Mouse (Mus musculus): Measurements from ENCODE around the gene Map4. TPM values are rescaled to one million over a fixed set of nuclear protein-coding genes. Genes with fewer than 3 reads are reported as not detected.
"Not testable (repeated sequence)": the region's sequence is repeated elsewhere in the genome, so short reads cannot be mapped to it uniquely, and the experiment has no call there.

Gene Map4
- polyA plus RNA-seq, 1 experiment, result 36.5 TPM

- Histone ChIP-seq H3K4me3 (ENCODE audit: insufficient read depth, low read depth, low read length) (no peak overlapping the region), H3K27ac (replicated peaks; ENCODE audit: low read depth, low read length) (no peak overlapping the region)
Observed at GRCm38 (mm10) chr9:110053305-110054079, 122.2 kb downstream of the Map4 start.

GRCm38 (mm10) chr9:110054080-110054421 lies 122.8 kb downstream of the Map4 start:
- Histone ChIP-seq H3K27ac (replicated peaks; ENCODE audit: low read depth, low read length) (no peak overlapping the region), H3K4me1 (ENCODE audit: control insufficient read depth, insufficient read depth, insufficient read length, low read length) (peaks cover 2% of the 10 kb centered on the region)

More at GRCm38 (mm10) chr9:110053305-110054079, 122.2 kb downstream of the Map4 start:
- H3K4me1 ChIP-seq (ENCODE audit: control insufficient read depth, insufficient read depth, insufficient read length, low read length), result no peaks in the 10 kb centered on the region; the same call in 1 of the 2 replicates

DNA sequence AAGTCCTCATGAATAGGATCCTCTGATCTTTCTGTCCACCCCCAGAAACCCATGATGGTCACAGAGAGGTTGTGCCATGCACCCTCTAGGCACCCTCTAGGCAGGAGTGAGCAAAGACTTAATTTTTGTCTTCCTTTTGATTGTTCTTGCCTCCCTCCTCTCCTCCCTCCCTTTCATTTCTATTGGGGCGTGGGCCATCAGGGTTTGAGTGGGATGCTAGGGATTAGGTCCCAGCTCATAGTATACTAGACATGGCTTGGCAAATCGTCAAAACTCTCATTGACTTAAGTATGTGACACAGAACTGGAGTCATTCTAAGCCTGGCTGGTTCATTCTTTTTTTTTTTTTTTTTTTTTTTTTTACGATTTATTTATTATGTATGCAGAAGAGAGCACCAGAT lies 123.5 kb downstream of the Map4 start:
- Histone ChIP-seq H3K27ac (replicated peaks; ENCODE audit: low read depth, low read length) (no peak overlapping the region), H3K4me3 (ENCODE audit: insufficient read depth, low read depth, low read length) (no peak overlapping the region)

More at GRCm38 (mm10) chr9:110054080-110054421, 122.8 kb downstream of the Map4 start:
- H3K4me3 ChIP-seq (ENCODE audit: insufficient read depth, low read depth, low read length), result no peak overlapping the region

GRCm38 (mm10) chr9:110057200-110057599 lies 125.9 kb downstream of the Map4 start:
- Histone ChIP-seq H3K4me3 (ENCODE audit: insufficient read depth, low read depth, low read length) (no peak overlapping the region), H3K4me1 (ENCODE audit: control insufficient read depth, insufficient read depth, insufficient read length, low read length) (peaks cover 2% of the 10 kb centered on the region), H3K27ac (replicated peaks; ENCODE audit: low read depth, low read length) (no peak overlapping the region)

More for the DNA sequence above, 123.5 kb downstream of the Map4 start:
- peaks cover 2% of the 10 kb centered on the region for H3K4me1 ChIP-seq (ENCODE audit: control insufficient read depth, insufficient read depth, insufficient read length, low read length)

GRCm38 (mm10) chr9:110060761-110061160 lies 129.5 kb downstream of the Map4 start:
- H3K4me1 ChIP-seq (ENCODE audit: control insufficient read depth, insufficient read depth, insufficient read length, low read length), result peaks cover 2% of the 10 kb centered on the region
- H3K27ac ChIP-seq (replicated peaks; ENCODE audit: low read depth, low read length), result no peak overlapping the region
- H3K4me3 ChIP-seq (ENCODE audit: insufficient read depth, low read depth, low read length), result no peak overlapping the region

DNA sequence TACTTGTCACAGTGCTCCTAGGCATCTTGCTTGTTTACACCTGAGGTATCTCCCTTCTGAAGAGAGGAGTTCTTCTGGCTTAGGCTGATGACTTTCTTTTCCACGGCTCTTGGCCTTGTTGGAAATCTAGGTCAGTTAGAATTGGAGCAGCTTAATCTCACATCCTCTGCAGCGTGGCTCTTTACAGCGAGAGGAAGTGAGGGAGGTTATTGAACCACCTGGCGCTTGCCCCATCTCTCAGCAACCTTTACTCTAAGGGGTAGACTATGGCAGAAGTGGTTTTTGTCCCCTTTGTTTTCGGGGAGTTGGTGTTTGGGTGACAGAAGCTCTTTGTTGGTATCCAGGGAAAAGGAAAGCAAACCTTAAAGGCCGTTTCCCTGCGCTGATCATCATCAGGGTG lies 131.1 kb downstream of the Map4 start:
- H3K27ac ChIP-seq (replicated peaks; ENCODE audit: low read depth, low read length), result no peak overlapping the region
- H3K4me3 ChIP-seq (ENCODE audit: insufficient read depth, low read depth, low read length), result no peak overlapping the region
- H3K4me1 ChIP-seq (ENCODE audit: control insufficient read depth, insufficient read depth, insufficient read length, low read length), result peaks cover 2% of the 10 kb centered on the region

DNA sequence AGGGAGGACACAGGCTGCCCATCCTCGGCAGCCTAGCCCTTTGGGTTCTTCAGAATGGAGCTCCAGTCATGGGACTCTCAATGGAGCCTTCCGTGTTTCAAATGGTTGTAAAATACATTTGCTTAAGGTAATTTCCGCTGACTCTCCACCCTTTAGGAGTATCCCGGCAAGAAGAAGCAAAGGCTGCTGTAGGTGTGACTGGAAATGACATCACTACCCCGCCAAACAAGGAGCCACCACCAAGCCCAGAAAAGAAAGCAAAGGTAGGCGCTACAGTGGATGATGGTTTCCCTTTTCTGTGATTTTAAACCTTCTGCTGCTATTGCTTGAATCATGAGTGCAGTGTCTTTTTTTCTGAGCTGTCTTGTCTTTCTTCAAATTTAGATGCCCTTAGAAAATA lies 131.6 kb downstream of the Map4 start:
- Histone ChIP-seq H3K27ac (replicated peaks; ENCODE audit: low read depth, low read length) (no peak overlapping the region), H3K4me3 (ENCODE audit: insufficient read depth, low read depth, low read length) (no peak overlapping the region), H3K4me1 (ENCODE audit: control insufficient read depth, insufficient read depth, insufficient read length, low read length) (peaks cover 2% of the 10 kb centered on the region)

DNA sequence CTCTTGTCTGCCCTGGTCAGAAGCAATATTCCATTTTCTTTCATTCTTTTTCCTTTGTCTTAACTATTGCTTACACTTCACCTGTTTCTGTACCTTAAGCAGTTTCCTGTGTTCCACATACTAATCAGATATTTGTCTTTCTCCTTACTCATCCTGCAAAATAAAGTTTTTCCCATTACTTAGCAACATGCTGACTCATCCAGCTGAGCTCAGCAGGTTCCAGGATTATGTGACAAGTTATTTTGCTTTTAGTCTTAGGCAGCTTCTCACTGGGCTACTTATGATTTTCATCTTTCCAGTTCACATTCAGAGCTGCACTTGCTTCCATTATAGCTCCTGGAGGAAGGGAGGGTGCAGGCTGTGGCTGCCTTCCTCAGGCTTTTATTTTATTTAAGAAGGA lies 133.4 kb downstream of the Map4 start:
- Histone ChIP-seq H3K4me3 (ENCODE audit: insufficient read depth, low read depth, low read length) (no peak overlapping the region), H3K27ac (replicated peaks; ENCODE audit: low read depth, low read length) (no peak overlapping the region), H3K4me1 (ENCODE audit: control insufficient read depth, insufficient read depth, insufficient read length, low read length) (no peaks in the 10 kb centered on the region; the same call in 1 of the 2 replicates)

DNA sequence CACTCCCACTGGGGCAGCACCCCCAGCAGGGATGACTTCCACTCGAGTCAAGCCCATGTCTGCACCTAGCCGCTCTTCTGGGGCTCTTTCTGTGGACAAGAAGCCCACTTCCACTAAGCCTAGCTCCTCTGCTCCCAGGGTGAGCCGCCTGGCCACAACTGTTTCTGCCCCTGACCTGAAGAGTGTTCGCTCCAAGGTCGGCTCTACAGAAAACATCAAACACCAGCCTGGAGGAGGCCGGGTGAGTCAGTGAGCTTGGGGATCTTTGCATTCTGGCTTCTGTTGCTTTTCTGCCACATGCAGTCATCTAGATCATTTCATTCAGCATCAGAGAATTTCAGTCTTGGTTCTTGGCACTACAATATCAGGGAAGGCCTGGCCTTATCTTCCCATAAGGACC lies 137.5 kb downstream of the Map4 start:
- Histone ChIP-seq H3K27ac (replicated peaks; ENCODE audit: low read depth, low read length) (no peak overlapping the region), H3K4me3 (ENCODE audit: insufficient read depth, low read depth, low read length) (no peak overlapping the region), H3K4me1 (ENCODE audit: control insufficient read depth, insufficient read depth, insufficient read length, low read length) (peaks cover 3% of the 10 kb centered on the region)

DNA sequence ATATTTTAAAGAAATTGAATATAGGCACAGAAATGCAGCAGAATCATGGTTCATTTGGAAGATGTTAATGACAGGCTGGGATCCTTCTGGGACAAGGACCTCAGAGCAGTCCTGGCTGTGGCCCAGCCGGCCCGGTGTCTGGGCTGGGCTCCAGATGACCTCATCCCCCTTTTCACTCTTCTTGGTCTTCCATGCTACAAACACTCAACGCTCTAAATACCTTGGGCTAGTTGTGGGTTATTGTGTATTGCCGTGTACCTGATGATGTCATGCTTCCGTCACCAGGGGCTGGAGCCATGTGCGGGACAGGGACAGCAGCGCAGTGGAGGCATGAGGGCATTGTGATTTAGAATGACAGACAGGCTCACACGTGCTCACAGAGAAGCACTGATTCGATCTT lies 139.1 kb downstream of the Map4 start:
- no peak overlapping the region for H3K4me3 ChIP-seq (ENCODE audit: insufficient read depth, low read depth, low read length)
- no peak overlapping the region for H3K27ac ChIP-seq (replicated peaks; ENCODE audit: low read depth, low read length)
- H3K4me1 ChIP-seq (ENCODE audit: control insufficient read depth, insufficient read depth, insufficient read length, low read length), result peaks cover 3% of the 10 kb centered on the region; the same call in 1 of the 2 replicates

DNA sequence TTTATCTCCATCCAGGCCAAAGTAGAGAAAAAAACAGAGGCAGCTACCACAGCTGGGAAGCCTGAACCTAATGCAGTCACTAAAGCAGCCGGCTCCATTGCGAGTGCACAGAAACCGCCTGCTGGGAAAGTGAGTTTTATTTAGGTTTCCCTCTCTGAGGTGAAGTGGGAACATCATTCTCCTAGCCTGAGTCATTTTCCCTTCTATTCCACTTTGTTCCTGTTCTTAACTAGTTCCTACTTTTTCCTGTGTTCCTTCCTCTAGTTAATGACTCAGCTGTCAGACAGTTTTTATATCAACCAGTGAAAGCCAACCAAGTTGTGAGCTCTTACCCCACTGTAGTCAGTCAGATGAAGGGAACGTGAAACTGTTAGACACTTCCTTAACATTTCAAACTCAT lies 139.8 kb downstream of the Map4 start:
- Histone ChIP-seq H3K4me1 (ENCODE audit: control insufficient read depth, insufficient read depth, insufficient read length, low read length) (peaks cover 3% of the 10 kb centered on the region; the same call in 1 of the 2 replicates), H3K27ac (replicated peaks; ENCODE audit: low read depth, low read length) (no peak overlapping the region), H3K4me3 (ENCODE audit: insufficient read depth, low read depth, low read length) (no peak overlapping the region)

- Histone ChIP-seq H3K4me1 (ENCODE audit: control insufficient read depth, insufficient read depth, insufficient read length, low read length) (peaks cover 3% of the 10 kb centered on the region; the same call in 1 of the 2 replicates), H3K4me3 (ENCODE audit: insufficient read depth, low read depth, low read length) (no peak overlapping the region), H3K27ac (replicated peaks; ENCODE audit: low read depth, low read length) (no peak overlapping the region)
Observed at GRCm38 (mm10) chr9:110071843-110072242, 140.6 kb downstream of the Map4 start.

DNA sequence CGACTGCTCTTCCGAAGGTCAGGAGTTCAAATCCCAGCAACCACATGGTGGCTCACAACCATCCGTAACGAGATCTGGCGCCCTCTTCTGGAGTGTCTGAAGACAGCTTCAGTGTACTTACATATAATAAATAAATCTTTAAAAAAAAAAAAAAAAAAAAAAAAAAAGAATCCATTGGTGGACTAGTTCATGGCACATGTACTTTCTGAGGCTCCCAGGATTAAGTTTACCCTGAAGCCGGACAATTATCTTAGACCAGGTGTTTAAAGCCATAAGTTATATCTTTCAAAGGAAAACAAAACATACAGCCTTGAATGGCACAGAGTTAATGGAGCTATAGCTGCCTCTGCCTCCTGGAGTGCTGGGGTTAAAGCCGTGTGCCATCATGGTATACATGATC lies 145.2 kb downstream of the Map4 start:
- not testable (repeated sequence) for H3K27ac ChIP-seq (replicated peaks; ENCODE audit: low read depth, low read length); H3K4me3 ChIP-seq (ENCODE audit: insufficient read depth, low read depth, low read length); H3K4me1 ChIP-seq (ENCODE audit: control insufficient read depth, insufficient read depth, insufficient read length, low read length)

DNA sequence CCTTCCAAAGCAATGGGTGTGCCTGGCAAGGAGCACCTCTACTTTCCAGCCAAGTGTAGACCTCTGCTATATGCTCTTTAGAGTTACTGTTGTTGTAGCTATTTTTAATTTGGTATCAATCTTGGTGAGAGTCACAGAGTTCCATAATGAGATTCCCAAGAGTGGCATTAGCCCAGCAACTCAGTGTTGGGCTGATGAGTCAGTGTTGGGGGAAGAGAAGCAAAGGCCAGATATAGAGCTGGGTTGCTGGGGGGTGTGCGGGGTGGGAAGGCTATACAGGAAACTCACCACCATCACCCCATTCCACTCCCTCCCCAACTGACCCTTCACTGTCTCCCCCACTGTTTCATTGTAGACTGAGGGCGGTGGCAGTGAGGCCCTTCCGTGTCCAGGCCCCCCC lies 149.8 kb downstream of the Map4 start:
- no peak overlapping the region for H3K4me3 ChIP-seq (ENCODE audit: insufficient read depth, low read depth, low read length)
- no peaks in the 10 kb centered on the region for H3K4me1 ChIP-seq (ENCODE audit: control insufficient read depth, insufficient read depth, insufficient read length, low read length)
- no peak overlapping the region for H3K27ac ChIP-seq (replicated peaks; ENCODE audit: low read depth, low read length)

- H3K4me3 ChIP-seq (ENCODE audit: insufficient read depth, low read depth, low read length), result no peak overlapping the region
- no peaks in the 10 kb centered on the region for H3K4me1 ChIP-seq (ENCODE audit: control insufficient read depth, insufficient read depth, insufficient read length, low read length)
- H3K27ac ChIP-seq (replicated peaks; ENCODE audit: low read depth, low read length), result no peak overlapping the region
Observed at GRCm38 (mm10) chr9:110084201-110084964, 153.1 kb downstream of the Map4 start.

DNA sequence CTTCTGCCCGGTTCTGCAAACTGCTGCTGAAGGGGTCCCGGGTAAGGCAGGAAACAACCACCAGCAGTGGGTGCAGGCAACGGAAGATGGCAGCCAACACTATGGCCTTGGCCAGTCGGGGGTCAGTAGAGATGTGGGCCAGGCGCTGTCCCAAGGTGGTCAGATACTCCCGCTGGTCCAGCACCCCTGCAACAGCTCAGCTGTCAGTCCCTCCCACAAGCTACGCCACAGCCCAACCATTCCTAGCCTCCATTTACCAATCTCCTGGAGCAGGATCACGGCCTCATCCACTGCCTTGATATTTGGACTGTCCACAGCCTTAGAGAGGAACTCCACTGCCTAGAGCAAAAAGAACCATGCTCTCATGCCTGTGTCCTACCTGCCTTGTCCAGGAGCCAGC lies 154.4 kb downstream of the Map4 start:
- Histone ChIP-seq H3K27ac (replicated peaks; ENCODE audit: low read depth, low read length) (no peak overlapping the region), H3K4me1 (ENCODE audit: control insufficient read depth, insufficient read depth, insufficient read length, low read length) (no peaks in the 10 kb centered on the region)

More for the DNA sequence above, 154.4 kb downstream of the Map4 start:
- H3K4me3 ChIP-seq (ENCODE audit: insufficient read depth, low read depth, low read length), result no peak overlapping the region

Data from brown adipose tissue, adult 24 weeks (tissue).